Mouse (Mus musculus) liver, adult 2 months (tissue): Measurements from ENCODE around the gene Pcnx3.

Source experiments
- CTCF ChIP-seq: fragments of 200-500 bp; IDR thresholded peaks from 2 replicates; pipeline ENCODE4 v1.5.1; 2011; ENCODE audit warnings: low read depth, low read length, control low read depth
- POLR2A ChIP-seq: fragments of 200-500 bp; IDR thresholded peaks from 2 replicates; pipeline ENCODE4 v1.6.1; 2011; ENCODE audit warnings: low read length, control low read depth; ENCODE audit not compliant: insufficient read depth; ENCODE audit errors: extremely low read depth

DNA sequence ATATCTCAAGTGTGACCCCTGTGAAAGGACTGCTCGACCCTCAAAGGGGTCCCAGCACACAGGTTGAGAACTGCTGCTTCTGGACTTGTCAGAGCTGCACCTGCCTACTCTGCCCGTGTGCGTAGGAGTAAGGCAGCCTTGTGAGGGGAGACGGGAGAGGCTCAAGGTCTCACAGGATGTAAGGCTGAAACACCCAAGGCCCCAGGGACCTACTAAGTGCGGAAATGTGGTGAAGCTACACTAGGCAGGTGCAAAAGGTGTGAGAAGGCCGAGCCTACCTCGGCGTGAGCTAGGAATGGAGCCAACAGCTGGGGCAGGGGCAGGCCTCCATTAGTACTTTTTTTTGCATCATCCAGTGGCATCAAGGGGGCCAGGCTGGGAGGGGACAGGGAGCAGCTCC, 26.4 kb downstream of the Pcnx3 start:
- TF ChIP-seq CTCF = no peak
- TF ChIP-seq POLR2A = no peak
